Comparison of ENCODE assay signal across 23 mouse cellular contexts in genomic region chr13:102990085-102990484, GRCm38 (mm10).
DNase-seq lines count a peak whose midpoint lies in the region; ATAC-seq and TF ChIP-seq lines count a peak whose summit lies in the region.
"Had no signal": no experiment of that assay in that cellular context is flagged by ENCODE, and none has a peak within 500 bp of the region (broad histone marks: within the 10 kb centered on the region; RNA-seq: fewer than 3 reads in every experiment).

No protein-coding gene starts in this region.

- no peak overlapping the region for H3K9ac ChIP-seq in kidney, postnatal 0 days (ENCODE audit: low read depth, low read length)
- no peak overlapping the region for H3K9ac ChIP-seq in forebrain, embryonic 14.5 days (ENCODE audit: low read length)
- H3K9ac ChIP-seq: heart, embryonic 15.5 days; limb, embryonic 15.5 days; liver, embryonic 14.5 days; lung, embryonic 14.5 days; midbrain, embryonic 15.5 days had no signal

- 69% methylated on average over 1 of the region's 1 CpGs for WGBS in kidney, postnatal 0 days
- WGBS in forebrain, embryonic 14.5 days: 92% methylated on average over 1 of the region's 1 CpGs

- no peak overlapping the region for H3K27ac ChIP-seq in kidney, postnatal 0 days
- H3K27ac ChIP-seq in forebrain, embryonic 14.5 days (ENCODE audit: low read depth, low read length): no peak overlapping the region
- H3K27ac ChIP-seq: embryonic facial prominence, embryonic 10.5 days; heart, embryonic 15.5 days; hindbrain, postnatal 0 days; limb, embryonic 15.5 days; liver, embryonic 14.5 days; midbrain, embryonic 15.5 days; stomach, postnatal 0 days had no signal

- peaks cover 7% of the 10 kb centered on the region; the same call in 1 of the 2 replicates for H3K4me1 ChIP-seq in kidney, postnatal 0 days (replicated peaks; ENCODE audit: insufficient read depth, low read length)
- H3K4me1 ChIP-seq in forebrain, embryonic 14.5 days (ENCODE audit: control insufficient read depth, insufficient read depth, low read length): no peaks in the 10 kb centered on the region; the same call in 1 of the 2 replicates
- H3K4me1 ChIP-seq: limb, embryonic 15.5 days had no signal

- no peaks in the 10 kb centered on the region for H3K27me3 ChIP-seq in kidney, postnatal 0 days (ENCODE audit: insufficient read depth, low read length)
- H3K27me3 ChIP-seq in forebrain, embryonic 14.5 days (replicated peaks; ENCODE audit: control insufficient read depth, insufficient read depth, low read length): no peaks in the 10 kb centered on the region
- H3K27me3 ChIP-seq: heart, embryonic 15.5 days; limb, embryonic 15.5 days; midbrain, embryonic 15.5 days had no signal

- no peak for TF ChIP-seq CTCF in kidney, postnatal 0 days (IDR thresholded peaks at IDR 0.05; ENCODE audit: low read depth)

- no peaks in the 10 kb centered on the region for H3K36me3 ChIP-seq in kidney, postnatal 0 days (ENCODE audit: insufficient read depth, low read length)
- no peaks in the 10 kb centered on the region for H3K36me3 ChIP-seq in forebrain, embryonic 14.5 days (ENCODE audit: control insufficient read depth, insufficient read depth, low read length)
- H3K36me3 ChIP-seq: embryonic facial prominence, embryonic 10.5 days; heart, embryonic 15.5 days; limb, embryonic 15.5 days; midbrain, embryonic 15.5 days had no signal

- no peak overlapping the region for H3K4me2 ChIP-seq in kidney, postnatal 0 days (ENCODE audit: low read length)
- H3K4me2 ChIP-seq in forebrain, embryonic 14.5 days (ENCODE audit: low read length): no peak overlapping the region
- H3K4me2 ChIP-seq: heart, embryonic 15.5 days; limb, embryonic 15.5 days; lung, embryonic 14.5 days; midbrain, embryonic 15.5 days had no signal

- no peaks in the 10 kb centered on the region for H3K9me3 ChIP-seq in kidney, postnatal 0 days (replicated peaks; ENCODE audit: low read length)
- H3K9me3 ChIP-seq in forebrain, embryonic 14.5 days (replicated peaks; ENCODE audit: control insufficient read depth, low read length): no peaks in the 10 kb centered on the region
- H3K9me3 ChIP-seq: embryonic facial prominence, embryonic 10.5 days; heart, embryonic 15.5 days; limb, embryonic 15.5 days; midbrain, embryonic 15.5 days had no signal

- ATAC-seq in frontal cortex, adult (ENCODE audit: low TSS enrichment): peak; percentile 81
- no peak for ATAC-seq in kidney, postnatal 0 days (replicated peaks; ENCODE audit: low FRiP score, low read depth)
- ATAC-seq in monocyte, adult 5-6 weeks (replicated peaks; ENCODE audit: insufficient number of reproducible peaks, low FRiP score, low TSS enrichment, poor library complexity, severe bottlenecking): no peak
- ATAC-seq in forebrain, embryonic 14.5 days: no peak
- ATAC-seq: hindbrain, postnatal 0 days; intestine, postnatal 0 days; midbrain, embryonic 15.5 days had no signal

- no peak for DNase-seq in frontal cortex, postnatal 10 days (ENCODE audit: low spot score in 2 of 2)
- DNase-seq in kidney, postnatal 0 days (ENCODE audit: low spot score): peak; percentile 24
- DNase-seq in kidney, postnatal 10 days: no peak
- peak; percentile 4 for DNase-seq in 416B (ENCODE audit: low read depth)
- DNase-seq in brain, adult 2 months (ENCODE audit: low read depth, low spot score): peak; percentile 42
- no peak for DNase-seq in forebrain, embryonic 14.5 days (ENCODE audit: low spot score)
- DNase-seq: adrenal gland, postnatal 10 days; cerebellum, adult 11 months; cerebellum, postnatal 10 days; left cerebral cortex, postnatal 4 days; lung, embryonic 14.5 days; thymus, adult 2 months; thymus, postnatal 4 days had no signal

- no peak overlapping the region for H3K4me3 ChIP-seq in kidney, postnatal 0 days (replicated peaks; ENCODE audit: low read depth, low read length)
- H3K4me3 ChIP-seq in forebrain, embryonic 14.5 days (ENCODE audit: low read depth, low read length): no peak overlapping the region
- H3K4me3 ChIP-seq: embryonic facial prominence, embryonic 10.5 days; heart, embryonic 15.5 days; limb, embryonic 15.5 days; midbrain, embryonic 15.5 days had no signal

Comparison
In these comparisons a context has a peak if more than half of its experiments do, and no peak if none do; other contexts are left out.
1. DNase-seq: peak in kidney, postnatal 0 days (single experiment), 416B (single experiment) and brain, adult 2 months (single experiment); none in frontal cortex, postnatal 10 days (0 of 2), kidney, postnatal 10 days (single experiment) and forebrain, embryonic 14.5 days (single experiment).